Mouse (Mus musculus) CH12.LX (cell line): ENCODE results near the gene Chrd. TPM values are rescaled to one million over a fixed set of nuclear protein-coding genes. Genes with fewer than 3 reads are reported as not detected.

ENCODE experiments used
- DNase-seq: peaks from one replicate; pipeline ENCODE4 v3.0.0-alpha.2; 2013; ENCODE audit errors: extremely low read depth
- H3K27ac ChIP-seq: 2 replicates; pipeline ENCODE4 v1.5.1; 2012; ENCODE audit warnings: low read depth, mild to moderate bottlenecking, control low read depth, moderate library complexity; ENCODE audit not compliant: insufficient read depth
- H3K27me3 ChIP-seq: replicated peaks from 2 replicates; pipeline ENCODE3; 2012; ENCODE audit warnings: inconsistent platforms
- H3K36me3 ChIP-seq, 2 experiments: replicated peaks in 1 of 2; 2 replicates each; pipeline versions ENCODE3 to v1.6.1; 2012; ENCODE audit warnings: inconsistent platforms in 1 of 2, low read length in 1 of 2, mild to moderate bottlenecking in 1 of 2, mixed read lengths in 1 of 2, moderate library complexity in 1 of 2; ENCODE audit not compliant: control insufficient read depth in 1 of 2, insufficient read depth in 1 of 2
- H3K4me1 ChIP-seq, 2 experiments: 2 replicates each; pipeline ENCODE4 v1.6.1; 2012; ENCODE audit warnings: inconsistent platforms in 1 of 2, moderate library complexity in 1 of 2; ENCODE audit not compliant: insufficient read depth in 2 of 2, control insufficient read depth in 1 of 2
- H3K4me2 ChIP-seq: 2 replicates; pipeline ENCODE4 v1.6.1; 2012; ENCODE audit warnings: low read depth, mild to moderate bottlenecking, control low read depth; ENCODE audit not compliant: poor library complexity, insufficient read depth, severe bottlenecking
- H3K4me3 ChIP-seq, 3 experiments: fragments of 150-350 bp in 1 of 3; sonication (generic) in 1 of 3; replicated peaks in 1 of 3; 2 replicates each; pipeline versions ENCODE3 to v1.5.1; 2011 to 2012; ENCODE audit warnings: low read depth in 2 of 3, low read length in 2 of 3, mild to moderate bottlenecking in 2 of 3, moderate library complexity in 2 of 3, control low read depth in 1 of 3, improper control_type of control experiment in 1 of 3, inconsistent platforms in 1 of 3, mixed read lengths in 1 of 3; ENCODE audit not compliant: poor library complexity in 1 of 3
- H3K79me2 ChIP-seq: replicated peaks from 2 replicates; pipeline ENCODE4 v1.6.1; 2012; ENCODE audit warnings: mild to moderate bottlenecking, moderate library complexity; ENCODE audit not compliant: control insufficient read depth, poor library complexity, insufficient read depth, severe bottlenecking; ENCODE audit errors: extremely low read depth
- H3K9ac ChIP-seq: 2 replicates; pipeline ENCODE4 v1.6.1; 2012; ENCODE audit warnings: low read depth, mild to moderate bottlenecking, control low read depth, moderate library complexity; ENCODE audit not compliant: insufficient read depth
- H3K9me3 ChIP-seq: replicated peaks from 2 replicates; pipeline ENCODE3; 2012; ENCODE audit warnings: low read length, inconsistent platforms, mixed read lengths
- CHD1 ChIP-seq: IDR thresholded peaks from 2 replicates; pipeline ENCODE4 v1.6.1; 2012; ENCODE audit warnings: low read depth, low read length, improper control_type of control experiment, inconsistent platforms
- E2F4 ChIP-seq: IDR thresholded peaks from 2 replicates; pipeline ENCODE4 v1.6.1; 2011; ENCODE audit warnings: low read depth, low read length, improper control_type of control experiment; ENCODE audit not compliant: insufficient replicate concordance
- ELF1 ChIP-seq: IDR thresholded peaks from 2 replicates; pipeline ENCODE4 v1.6.1; 2014; ENCODE audit warnings: low read depth, mild to moderate bottlenecking, inconsistent platforms, low read length, improper control_type of control experiment
- ETS1 ChIP-seq: conservative IDR thresholded peaks from 2 replicates; pipeline ENCODE4 v1.6.1; 2012; ENCODE audit warnings: low read depth, mild to moderate bottlenecking, inconsistent platforms, low read length, improper control_type of control experiment, moderate library complexity
- GABPA ChIP-seq: IDR thresholded peaks from 2 replicates; pipeline ENCODE4 v1.6.1; 2012; ENCODE audit warnings: low read depth, low read length, improper control_type of control experiment, inconsistent platforms; ENCODE audit not compliant: insufficient replicate concordance
- KAT2A ChIP-seq: IDR thresholded peaks from 2 replicates; pipeline ENCODE4 v1.6.1; 2012; ENCODE audit warnings: low read length, improper control_type of control experiment, inconsistent platforms; ENCODE audit not compliant: insufficient replicate concordance
- PAX5 ChIP-seq: IDR thresholded peaks from 2 replicates; pipeline ENCODE4 v1.6.1; 2012; ENCODE audit warnings: low read length, inconsistent platforms, mixed read lengths
- POLR2A ChIP-seq: IDR thresholded peaks from 2 replicates; pipeline ENCODE4 v1.6.1; 2011; ENCODE audit warnings: low read depth, mild to moderate bottlenecking, improper control_type of control experiment, low read length
- SMC3 ChIP-seq: IDR thresholded peaks from 2 replicates; pipeline ENCODE4 v1.6.1; 2011; ENCODE audit warnings: low read depth, low read length, improper control_type of control experiment
- TBP ChIP-seq: conservative IDR thresholded peaks from 2 replicates; pipeline ENCODE4 v1.6.1; 2011; ENCODE audit warnings: low read depth, low read length, improper control_type of control experiment
- UBTF ChIP-seq: IDR thresholded peaks from 2 replicates; pipeline ENCODE4 v1.6.1; 2012; ENCODE audit warnings: low read depth, mild to moderate bottlenecking, inconsistent platforms, low read length, improper control_type of control experiment, moderate library complexity
- USF1 ChIP-seq: IDR thresholded peaks from 2 replicates; pipeline ENCODE4 v1.6.1; 2014; ENCODE audit warnings: low read depth, mild to moderate bottlenecking, inconsistent platforms, low read length, improper control_type of control experiment
- dilution Hi-C: fragments of 300-500 bp; cut with MboI; formaldehyde crosslinking; loops from 2 replicates; pipeline ENCODE4 v1.14.3; 2020; ENCODE audit warnings: low sequenced_read_pairs; ENCODE audit not compliant: extremely low pct_unique_long_range_greater_than_20kb, extremely low pct_ligation_motif_present
- in situ Hi-C: fragments of 300-500 bp; cut with MboI; formaldehyde crosslinking; loops from 3 replicates; pipeline ENCODE4 v1.14.3; 2019; ENCODE audit warnings: low sequenced_read_pairs, low pct_ligation_motif_present, low pct_unique_long_range_greater_than_20kb, mixed read lengths
- polyA plus RNA-seq: library from polyadenylated mRNA; unstranded; fragments of >175 nt; gene quantifications from 2 replicates; pipeline ENCODE4 v1.2.1, GENCODE M21; 2012; ENCODE audit warnings: low read depth; ENCODE audit not compliant: insufficient read length
- total RNA-seq, 2 experiments: library from RNA; depleted of rRNA; stranded (reverse); fragments of 300-350 nt in 1 of 2; fragments of >200 nt in 1 of 2; gene quantifications; 2 replicates each; pipeline ENCODE4 v1.2.3; 2012 to 2014

Gene Chrd
- total and polyA plus RNA-seq, 3 experiments = not detected

GRCm38 (mm10) chr16:20695622-20696323 lies 37.2 kb upstream of the Chrd start:
- H3K9ac ChIP-seq = no peak overlapping the region

GRCm38 (mm10) chr16:20699266-20699665 lies 33.7 kb upstream of the Chrd start:
- Histone ChIP-seq H3K4me3 (no peak overlapping the region), H3K4me1 (peaks cover 13 to 48% of the 10 kb centered on the region in 2 experiments), H3K27ac (no peak overlapping the region), H3K4me2 (no peak overlapping the region), H3K79me2 (no peaks in the 10 kb centered on the region), H3K9ac (no peak overlapping the region), H3K36me3 (peaks cover 0 to 28% of the 10 kb centered on the region in 2 experiments), H3K9me3 (no peaks in the 10 kb centered on the region), H3K27me3 (no peaks in the 10 kb centered on the region)
- no peak for DNase-seq
- TF ChIP-seq E2F4 (no peak), PAX5 (no peak), CHD1 (no peak), GABPA (no peak)
- in situ Hi-C loops (no loop called here), dilution Hi-C loops (no loop called here)

More at GRCm38 (mm10) chr16:20695622-20696323, 37.2 kb upstream of the Chrd start:
- Histone ChIP-seq H3K27me3 (no peaks in the 10 kb centered on the region), H3K79me2 (no peaks in the 10 kb centered on the region), H3K4me2 (no peak overlapping the region), H3K4me1 (peaks cover 0 to 45% of the 10 kb centered on the region in 2 experiments; a peak in 2 of 4 replicates), H3K4me3 (no peak overlapping the region), H3K36me3 (peaks cover 17 to 56% of the 10 kb centered on the region in 2 experiments)
- DNase-seq = no peak
- dilution Hi-C loops = no loop called here
- TF ChIP-seq GABPA (no peak), SMC3 (no peak), TBP (no peak), KAT2A (no peak), ELF1 (no peak), USF1 (no peak), POLR2A (no peak)
- TF ChIP-seq, all 38 proteins: peak for 0
- in situ Hi-C loops = no loop called here
- Histone ChIP-seq H3K27ac (no peak overlapping the region), H3K9me3 (no peaks in the 10 kb centered on the region)

GRCm38 (mm10) chr16:20700036-20700435 lies 32.9 kb upstream of the Chrd start:
- TF ChIP-seq UBTF = no peak
- no peak for TF ChIP-seq ETS1
- no peak for TF ChIP-seq CHD1
- in situ Hi-C loops = no loop called here

More at GRCm38 (mm10) chr16:20700036-20700435, 32.9 kb upstream of the Chrd start:
- Histone ChIP-seq H3K9me3 (no peaks in the 10 kb centered on the region), H3K79me2 (no peaks in the 10 kb centered on the region), H3K36me3 (peaks cover 0 to 28% of the 10 kb centered on the region in 2 experiments), H3K4me3 (no peak overlapping the region), H3K27me3 (no peaks in the 10 kb centered on the region), H3K9ac (no peak overlapping the region), H3K4me2 (no peak overlapping the region), H3K27ac (no peak overlapping the region), H3K4me1 (peaks cover 13 to 40% of the 10 kb centered on the region in 2 experiments)
- DNase-seq = no peak
- dilution Hi-C loops = no loop called here
